Mouse (Mus musculus) heart, postnatal 25 days (tissue): ENCODE measurements around the gene Apoc2. TPM values are rescaled to one million over a fixed set of nuclear protein-coding genes. Genes with fewer than 3 reads are reported as not detected.

Experiments used
- DNase-seq: peaks from one replicate; pipeline ENCODE4 v3.0.0; 2022; ENCODE audit warnings: low spot score
- intact Hi-C: fragments of 180-260 bp; cut with DNase I; formaldehyde crosslinking; loops from one replicate; pipeline ENCODE4 v1.15.1; 2025
- total RNA-seq, 2 experiments: library from RNA; stranded (reverse); gene quantifications; 2 replicates each; pipeline ENCODE4 v1.2.3; 2021

Gene Apoc2
- total RNA-seq, 2 experiments from 2014 or later: not detected

DNA sequence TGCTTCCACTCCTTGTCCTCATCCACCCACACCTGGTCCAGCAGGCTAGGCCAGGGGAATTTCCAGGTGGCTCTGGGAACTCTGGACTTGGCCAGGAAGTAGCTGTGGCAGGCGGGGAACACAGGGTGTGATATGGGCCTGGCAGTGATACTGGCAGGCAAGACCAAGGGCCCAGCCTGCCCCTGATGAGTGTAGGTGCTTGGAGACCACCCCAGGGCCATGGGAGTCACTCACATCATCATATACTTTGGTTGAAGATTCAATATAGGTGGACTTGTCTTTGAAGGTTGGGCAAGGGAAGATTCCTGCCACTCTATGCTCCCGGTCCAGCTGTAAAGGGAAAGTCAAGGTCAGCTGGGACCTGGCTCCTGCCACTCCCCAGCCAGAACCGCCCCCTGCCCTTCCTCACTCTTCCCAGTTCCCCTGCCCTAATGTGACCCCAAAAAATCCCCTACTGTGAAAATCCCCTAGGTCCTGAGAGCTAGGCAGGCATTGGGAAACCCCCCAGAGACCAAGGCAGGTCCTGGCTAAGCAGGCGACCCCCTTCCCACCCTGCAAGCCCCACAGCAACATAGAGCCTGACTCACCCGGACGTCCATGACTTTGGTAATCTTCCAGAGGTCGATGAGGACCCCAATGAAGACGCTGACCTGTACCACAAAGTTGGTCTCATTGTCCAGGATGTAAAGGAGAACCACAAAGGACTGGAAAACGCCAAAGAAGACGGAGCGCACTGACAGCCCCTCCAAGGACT is 42.5 kb downstream of the Apoc2 start:
- intact Hi-C loops: no loop called here
- no peak for DNase-seq

DNA sequence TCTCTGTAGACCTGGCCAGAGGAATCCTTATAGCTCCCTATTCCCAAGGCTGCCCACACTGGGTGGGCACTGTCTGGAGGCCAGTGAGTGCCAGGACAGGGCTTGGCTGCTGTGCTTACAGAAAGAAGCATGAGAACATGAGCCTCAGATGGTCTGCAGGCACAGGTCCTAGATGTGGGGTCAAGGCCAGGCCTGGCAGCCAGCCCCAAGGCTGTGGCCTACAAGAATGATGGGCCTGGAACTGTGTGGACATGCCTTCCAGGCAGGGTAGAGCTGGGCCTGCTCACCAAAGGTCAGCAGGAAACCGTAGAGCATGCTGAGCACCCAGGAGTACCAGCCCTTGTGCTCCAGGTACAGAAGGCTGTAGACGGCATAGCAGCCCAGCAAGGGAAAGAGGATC is 43.1 kb downstream of the Apoc2 start:
- intact Hi-C loops: no loop called here
- no peak for DNase-seq

DNA sequence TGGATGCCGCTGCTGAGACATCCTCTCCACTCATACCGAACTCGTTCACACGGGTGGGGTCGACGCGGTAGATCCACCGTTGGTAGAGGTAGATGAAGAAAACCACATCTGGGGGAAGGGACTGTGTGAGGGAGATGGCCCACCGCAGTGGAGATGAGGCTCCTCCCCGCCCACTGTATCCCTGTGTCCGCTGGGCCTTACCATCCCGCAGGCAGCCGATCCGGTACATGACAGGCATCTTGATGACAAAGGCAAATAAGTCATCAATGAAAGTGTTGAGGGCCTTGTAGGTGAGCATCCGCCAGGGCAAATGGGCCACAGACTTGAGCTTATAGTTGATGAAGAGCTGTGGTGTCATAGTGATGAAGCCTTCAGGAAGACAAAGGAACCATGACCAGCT is 43.9 kb downstream of the Apoc2 start:
- DNase-seq: no peak
- intact Hi-C loops: no loop called here

DNA sequence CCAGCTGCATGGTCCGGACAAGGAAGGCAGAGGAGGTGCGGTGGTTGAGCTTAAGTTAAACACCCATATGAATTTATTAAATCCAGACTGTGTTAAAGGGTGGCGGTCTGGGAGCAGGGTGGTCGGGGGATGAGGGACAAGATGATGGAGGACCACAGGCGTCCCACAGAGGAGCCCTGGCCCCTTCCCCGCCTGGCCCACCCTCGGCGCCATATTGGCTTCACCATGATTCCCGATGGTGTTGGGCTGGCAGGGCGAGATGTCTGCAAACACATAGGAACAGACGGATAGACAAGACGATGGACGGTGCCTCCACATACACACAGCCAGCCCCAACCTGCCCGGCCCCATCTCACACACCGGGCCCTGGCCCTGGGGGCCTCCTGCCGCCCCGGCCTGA is 44.5 kb downstream of the Apoc2 start:
- DNase-seq: no peak
- intact Hi-C loops: no loop called here

DNA sequence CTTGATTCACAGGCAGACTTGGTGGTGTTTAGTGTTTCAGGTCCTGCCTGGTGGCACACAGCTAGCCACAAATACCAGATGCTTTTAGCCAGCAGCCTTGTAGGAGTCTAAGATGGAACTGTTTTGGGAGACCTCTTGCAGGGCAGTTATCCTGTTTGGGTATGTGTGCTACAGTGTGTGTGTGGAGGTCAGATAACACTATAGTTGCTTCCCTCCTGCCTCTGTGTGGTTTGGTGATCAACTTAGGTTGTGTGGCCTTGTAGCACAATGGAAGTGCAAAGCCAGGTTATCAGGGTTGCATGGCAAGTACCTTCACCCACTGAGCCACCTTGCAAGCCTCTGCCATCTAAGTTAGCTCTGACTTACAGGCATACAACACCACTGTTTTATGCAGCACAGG is 45.0 kb downstream of the Apoc2 start:
- DNase-seq: no peak
- intact Hi-C loops: no loop called here

DNA sequence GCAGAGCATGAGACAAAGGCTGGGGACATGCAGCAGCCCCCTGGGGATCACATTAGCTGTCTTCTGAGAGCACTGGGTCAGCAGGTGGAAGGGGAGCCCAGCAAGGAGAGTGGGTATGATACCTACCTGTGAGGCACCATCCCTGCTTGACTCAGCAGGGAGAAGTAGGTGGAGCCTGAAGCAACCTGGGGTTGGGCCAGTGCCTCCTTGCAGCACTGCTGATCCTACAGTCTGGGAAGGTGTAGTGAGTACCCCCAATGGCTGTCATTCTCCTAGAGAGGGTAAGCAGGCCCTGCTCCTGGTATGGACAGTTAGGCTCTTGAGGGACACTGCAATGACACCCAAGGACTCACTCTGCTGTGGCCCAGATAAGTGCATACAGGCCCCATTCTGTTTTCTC is 45.5 kb downstream of the Apoc2 start:
- no peak for DNase-seq
- intact Hi-C loops: no loop called here

DNA sequence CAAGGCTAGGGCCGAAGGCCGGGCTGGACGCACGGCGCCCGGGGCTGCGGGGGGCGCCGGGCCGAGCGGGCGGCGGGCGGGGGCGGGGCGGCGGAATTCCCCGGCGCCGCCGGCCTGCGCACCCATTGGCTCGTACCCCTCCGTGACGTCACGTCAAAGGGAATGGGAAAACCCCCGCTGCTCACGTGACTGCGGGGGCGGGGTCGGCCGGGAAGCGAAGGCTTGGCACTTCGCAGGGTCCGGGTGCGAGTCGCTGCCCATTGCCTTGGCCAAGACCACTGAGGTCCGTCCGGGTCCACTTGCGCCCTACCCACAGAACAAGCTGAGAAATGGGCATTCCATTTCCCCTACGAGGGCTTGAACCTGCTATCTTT is 48.4 kb downstream of the Apoc2 start, which contains the start of gene Relb:
Relb (minus strand) TSS at position 78 of the 374 bp plus-strand sequence.
- intact Hi-C loops: no loop called here
- DNase-seq: peak; percentile 75

DNA sequence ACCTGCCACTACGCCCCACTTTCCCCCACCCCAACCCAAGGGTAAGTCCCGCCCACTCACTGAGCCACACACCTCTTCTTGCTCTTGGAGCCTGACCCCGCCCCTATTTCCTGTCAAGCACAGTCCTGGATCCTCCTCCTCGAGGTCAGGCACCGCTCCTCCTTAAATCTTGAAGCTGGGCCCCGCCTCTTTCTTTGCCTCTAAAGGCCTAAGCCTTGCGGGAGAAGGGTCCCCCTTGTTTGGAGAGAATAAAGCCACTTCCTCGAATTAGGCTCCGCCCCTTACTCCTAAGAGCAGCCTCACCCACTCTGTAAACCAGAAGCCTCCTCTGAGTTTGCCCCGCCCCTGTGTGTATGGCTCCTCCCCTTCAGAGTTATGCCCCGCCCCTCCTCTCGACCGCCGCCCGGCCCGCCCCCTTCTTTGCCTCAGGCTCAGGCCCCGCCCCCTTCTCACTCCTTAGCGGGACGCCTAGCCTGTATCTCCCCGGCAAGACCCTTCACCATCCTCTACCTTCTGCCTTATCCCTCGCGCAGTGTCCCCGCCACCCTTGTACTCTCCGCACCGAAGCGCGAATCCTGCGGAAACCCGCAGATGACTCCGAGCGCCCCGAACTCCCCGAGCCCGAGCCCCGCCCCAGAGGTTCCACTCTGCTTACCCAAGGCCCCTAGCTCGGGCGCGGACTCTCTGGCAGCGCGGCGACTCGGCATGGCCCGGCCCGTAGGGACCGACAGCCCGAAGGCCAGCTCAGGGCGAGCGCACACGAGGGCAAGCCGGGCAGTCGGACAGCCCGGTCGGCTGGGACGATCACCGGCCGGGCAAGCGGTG is 49.0 kb downstream of the Apoc2 start:
- peak; percentile 93 for DNase-seq
- intact Hi-C loops: no loop called here

DNA sequence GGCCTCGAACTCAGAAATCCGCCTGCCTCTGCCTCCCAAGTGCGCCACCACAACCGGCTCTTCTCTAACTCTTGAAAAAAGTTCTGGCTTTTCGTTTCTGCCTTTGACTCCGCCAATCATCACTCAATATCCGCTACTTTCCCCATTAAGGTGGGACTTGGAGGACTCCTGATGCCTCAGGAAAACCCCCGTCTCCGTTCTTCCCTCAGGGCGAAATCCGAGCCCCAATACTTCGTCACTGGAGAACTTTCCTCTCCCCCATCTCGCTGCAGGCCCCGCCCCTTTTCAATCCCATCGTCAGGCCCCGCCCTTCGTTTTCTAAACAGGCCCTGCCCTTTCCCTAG is 49.6 kb downstream of the Apoc2 start:
- no peak for DNase-seq
- intact Hi-C loops: no loop called here

DNA sequence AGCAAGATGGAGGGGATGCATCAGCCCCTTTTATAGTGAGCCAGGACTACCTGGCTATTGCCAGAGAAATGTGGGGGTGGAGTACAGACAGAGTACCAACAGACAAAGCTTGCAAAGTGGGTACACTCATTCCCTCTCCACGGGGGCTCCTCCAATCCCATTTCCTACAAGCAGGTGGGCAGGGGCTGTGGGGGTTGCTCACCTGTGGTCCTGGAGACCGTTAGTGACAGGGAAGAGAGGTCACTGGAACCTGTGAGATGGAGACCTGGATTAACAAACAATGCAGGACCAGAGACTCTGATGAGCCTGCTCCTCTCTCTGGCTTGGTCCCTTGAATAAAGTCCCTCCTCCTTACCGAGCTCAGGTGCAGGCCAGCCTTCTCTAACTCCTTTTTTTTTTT is 50.0 kb downstream of the Apoc2 start:
- DNase-seq: no peak
- intact Hi-C loops: no loop called here

DNA sequence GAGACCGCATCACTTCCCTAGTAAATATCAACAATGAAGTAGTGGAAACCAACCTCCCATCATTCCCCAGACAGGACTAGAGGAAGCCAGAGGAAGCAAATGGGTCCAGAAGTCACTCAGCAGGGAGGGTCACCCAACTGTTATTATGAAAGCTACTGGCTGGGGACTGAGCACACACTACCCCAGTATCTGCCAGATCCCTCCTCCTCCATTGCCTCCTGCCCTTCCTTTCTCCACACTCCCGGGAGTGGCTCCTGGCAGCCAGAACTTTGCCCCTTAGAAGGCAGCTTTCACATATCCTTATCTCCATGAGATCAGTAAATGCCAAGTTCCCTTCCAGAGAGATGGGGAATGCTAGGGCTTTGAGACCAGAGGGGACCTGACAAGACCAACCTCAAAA is 54.3 kb downstream of the Apoc2 start:
- intact Hi-C loops: no loop called here
- no peak for DNase-seq

DNA sequence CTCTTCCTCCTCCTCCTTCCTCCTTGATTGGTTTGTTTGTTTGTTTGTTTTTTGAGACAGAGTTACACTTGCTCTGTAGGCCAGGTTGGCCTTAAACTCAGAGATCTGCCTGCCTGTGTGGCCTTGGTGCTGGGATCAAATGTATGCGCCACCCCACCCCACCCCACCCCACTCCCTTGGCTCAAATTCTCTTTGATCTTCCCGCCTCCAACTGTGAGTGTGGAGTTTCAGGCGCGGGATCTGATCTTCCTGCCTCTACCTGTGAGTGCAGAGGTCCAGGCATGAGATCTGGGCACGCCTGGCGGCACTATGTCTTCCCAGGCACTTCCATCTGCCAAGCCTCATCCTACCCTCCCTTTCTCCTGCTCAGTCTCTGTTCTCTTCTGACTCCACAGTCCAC is 55.5 kb downstream of the Apoc2 start:
- no peak for DNase-seq
- intact Hi-C loops: no loop called here

Other genes with a start within 250 kb of the Apoc2 start
- 10 to 100 TPM; 22.3 to 24.3 TPM for gene Mark4, start 219.1 kb downstream of the Apoc2 start, total RNA-seq
- gene Exoc3l2, start 214.6 kb downstream of the Apoc2 start, total RNA-seq: 1 to 10 TPM; 1.2 to 1.3 TPM
- gene Bloc1s3, start 169.6 kb downstream of the Apoc2 start, total RNA-seq: 1 to 10 TPM; 2.3 to 2.4 TPM
- 10 to 100 TPM; 35.6 to 35.9 TPM for gene Trappc6a, start 169.5 kb downstream of the Apoc2 start, total RNA-seq
- gene Nkpd1, start 160.1 kb downstream of the Apoc2 start, total RNA-seq: not detected
- 10 to 100 TPM; 48.0 to 52.3 TPM for gene Ppp1r37, start 114.9 kb downstream of the Apoc2 start, total RNA-seq
- under 1 TPM; 0.28 to 0.49 TPM for gene Zfp296, start 100.7 kb downstream of the Apoc2 start, total RNA-seq
- 10 to 100 TPM; 44.6 to 45.6 TPM for gene Gemin7, start 100.3 kb downstream of the Apoc2 start, total RNA-seq
- 10 to 100 TPM; 14.5 to 20.5 TPM for gene Clasrp, start 73.5 kb downstream of the Apoc2 start, total RNA-seq
- gene Relb, start 48.5 kb downstream of the Apoc2 start, total RNA-seq: 1 to 10 TPM; 7.3 to 7.6 TPM
- gene Clptm1, start 12.9 kb downstream of the Apoc2 start, total RNA-seq: 10 to 100 TPM; 65.6 to 72.3 TPM
- gene Gm44805, start 3.5 kb upstream of the Apoc2 start, total RNA-seq: not detected
- not detected for gene Apoc4, start 3.5 kb upstream of the Apoc2 start, total RNA-seq
- 1 to 10 TPM; 1.4 to 2.2 TPM for gene Apoc1, start 14.7 kb upstream of the Apoc2 start, total RNA-seq
- 100 to 1,000 TPM; 309 to 319 TPM for gene Apoe, start 21.2 kb upstream of the Apoc2 start, total RNA-seq
- gene Tomm40, start 37.5 kb upstream of the Apoc2 start, total RNA-seq: 100 to 1,000 TPM; 112 to 113 TPM
- 10 to 100 TPM; 31.1 to 31.9 TPM for gene Nectin2, start 72.5 kb upstream of the Apoc2 start, total RNA-seq
- 100 to 1,000 TPM; 220 to 229 TPM for gene Bcam, start 93.1 kb upstream of the Apoc2 start, total RNA-seq
- under 1 TPM in 1 of 2 experiments, not detected in 1; 0.73 TPM for gene Cblc, start 118.9 kb upstream of the Apoc2 start, total RNA-seq
- gene Bcl3, start 144.8 kb upstream of the Apoc2 start, total RNA-seq: 1 to 10 TPM; 3.0 to 3.9 TPM
- not detected for gene Gm19345, start 174.1 kb upstream of the Apoc2 start, total RNA-seq
- gene Ceacam16, start 183.4 kb upstream of the Apoc2 start, total RNA-seq: under 1 TPM in 1 of 2 experiments, not detected in 1; 0.42 TPM
- gene Ceacam19, start 210.0 kb upstream of the Apoc2 start, total RNA-seq: not detected
- gene Pvr, start 243.2 kb upstream of the Apoc2 start, total RNA-seq: 10 to 100 TPM; 19.3 to 20.1 TPM